ENCODE assay signal across 8 mouse cellular contexts in the genomic region with DNA sequence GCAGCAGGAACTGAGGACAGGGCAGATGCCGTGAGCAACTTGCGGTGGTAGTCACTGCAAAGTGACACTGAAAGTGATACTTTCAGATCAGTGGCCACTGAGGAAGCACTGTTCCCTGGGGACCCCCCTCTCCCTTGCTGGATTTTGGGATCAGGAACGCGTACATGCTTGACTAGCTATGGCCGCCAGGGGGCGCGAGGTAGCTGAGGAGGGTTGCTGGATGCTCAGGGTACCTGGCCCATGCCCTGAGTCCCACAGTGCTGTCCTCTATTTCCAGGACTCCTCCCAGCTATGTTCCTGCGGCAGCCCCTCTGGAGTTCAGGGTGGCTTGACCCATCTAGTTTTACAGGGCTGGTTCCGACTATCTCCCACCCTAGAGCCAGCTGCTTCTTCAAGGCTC. TPM values are rescaled to one million over a fixed set of nuclear protein-coding genes. Genes with fewer than 3 reads are reported as not detected.
DNase-seq lines count a peak whose midpoint lies in the region; ATAC-seq and TF ChIP-seq lines count a peak whose summit lies in the region.

No protein-coding gene starts in this region.

- H3K27ac ChIP-seq in embryonic facial prominence, embryonic 13.5 days = no peak overlapping the region
- H3K27ac ChIP-seq in liver, embryonic 14.5 days = no peak overlapping the region
- no peak overlapping the region for H3K27ac ChIP-seq in neural tube, embryonic 14.5 days (ENCODE audit: low read depth, low read length)
- no peak overlapping the region for H3K27ac ChIP-seq in testis, adult 2 months (ENCODE audit: control insufficient read depth, insufficient read depth, low read depth, low read length)

- no peak for TF ChIP-seq POLR2A in testis, adult 2 months (IDR thresholded peaks at IDR 0.05; ENCODE audit: control insufficient read depth, low read depth, low read length)

- H3K4me3 ChIP-seq in embryonic facial prominence, embryonic 13.5 days = no peak overlapping the region
- no peak overlapping the region for H3K4me3 ChIP-seq in liver, embryonic 14.5 days (ENCODE audit: insufficient read depth in 1 of 2, low read depth in 2 of 2, low read length in 2 of 2)
- no peak overlapping the region for H3K4me3 ChIP-seq in neural tube, embryonic 14.5 days (ENCODE audit: low read depth, low read length)
- no peak overlapping the region for H3K4me3 ChIP-seq in testis, adult 2 months (ENCODE audit: control insufficient read depth, low read depth, low read length)

- H3K27me3 ChIP-seq in embryonic facial prominence, embryonic 13.5 days = no peaks in the 10 kb centered on the region
- no peaks in the 10 kb centered on the region for H3K27me3 ChIP-seq in liver, embryonic 14.5 days (ENCODE audit: control insufficient read depth, insufficient read depth, low read length)
- no peaks in the 10 kb centered on the region for H3K27me3 ChIP-seq in neural tube, embryonic 14.5 days (ENCODE audit: control insufficient read depth, insufficient read depth, low read length)
- H3K27me3 ChIP-seq in testis, adult 2 months (ENCODE audit: control insufficient read depth, insufficient read depth, low read length) = no peaks in the 10 kb centered on the region

- ATAC-seq in embryonic facial prominence, embryonic 13.5 days (ENCODE audit: insufficient number of reproducible peaks, insufficient read depth, low FRiP score, low TSS enrichment, low read depth) = peak; percentile 63; the same call in 1 of the 2 replicates
- no peak; the same call in 1 of the 2 replicates for ATAC-seq in liver, embryonic 14.5 days (ENCODE audit: insufficient read depth)
- 0 out of 2 replicates have a peak, but pooled peaks have one; percentile 22 for ATAC-seq in neural tube, embryonic 14.5 days (ENCODE audit: low read depth)

- TF ChIP-seq EP300 in liver, embryonic 14.5 days (IDR thresholded peaks at IDR 0.05; ENCODE audit: low read depth) = no peak

- no peaks in the 10 kb centered on the region for H3K9me3 ChIP-seq in embryonic facial prominence, embryonic 13.5 days
- H3K9me3 ChIP-seq in liver, embryonic 14.5 days (ENCODE audit: control insufficient read depth, low read length) = no peaks in the 10 kb centered on the region
- H3K9me3 ChIP-seq in neural tube, embryonic 14.5 days (ENCODE audit: control insufficient read depth, low read length) = no peaks in the 10 kb centered on the region

- H3K36me3 ChIP-seq in embryonic facial prominence, embryonic 13.5 days = peaks cover 13% of the 10 kb centered on the region
- H3K36me3 ChIP-seq in liver, embryonic 14.5 days (replicated peaks; ENCODE audit: control insufficient read depth, insufficient read depth, low read depth) = no peaks in the 10 kb centered on the region
- H3K36me3 ChIP-seq in neural tube, embryonic 14.5 days (ENCODE audit: control insufficient read depth, insufficient read depth, low read length) = no peaks in the 10 kb centered on the region
- no peaks in the 10 kb centered on the region for H3K36me3 ChIP-seq in testis, adult 2 months (ENCODE audit: control insufficient read depth, insufficient read depth, low read length)

- peak; percentile 94 for TF ChIP-seq CTCF in liver, embryonic 14.5 days (IDR thresholded peaks at IDR 0.05; ENCODE audit: low read depth)
- TF ChIP-seq CTCF in testis, adult 2 months (IDR thresholded peaks at IDR 0.05; ENCODE audit: control insufficient read depth, insufficient read depth, insufficient replicate concordance, low read depth, low read length) = peak; percentile 99

- no peak overlapping the region for H3K9ac ChIP-seq in embryonic facial prominence, embryonic 13.5 days
- H3K9ac ChIP-seq in liver, embryonic 14.5 days (replicated peaks) = no peak overlapping the region
- H3K9ac ChIP-seq in neural tube, embryonic 14.5 days (replicated peaks; ENCODE audit: low read depth, low read length) = no peak overlapping the region

- DNase-seq in CD4-positive helper T cell, adult 2 months (ENCODE audit: low read depth, low spot score) = peak; percentile 61
- peak; percentile 56 to 59 for DNase-seq in adrenal gland, postnatal 4 days (ENCODE audit: low spot score in 2 of 2)
- DNase-seq in heart, adult 9 months (ENCODE audit: low spot score in 2 of 2) = peak; percentile 62 to 75
- peak; percentile 65 for DNase-seq in kidney, adult 9 months
- no peak for DNase-seq in liver, embryonic 14.5 days (ENCODE audit: low read depth in 3 of 3, low spot score in 3 of 3)

- H3K4me2 ChIP-seq in embryonic facial prominence, embryonic 13.5 days = no peak overlapping the region
- H3K4me2 ChIP-seq in liver, embryonic 14.5 days (ENCODE audit: low read depth) = no peak overlapping the region
- H3K4me2 ChIP-seq in neural tube, embryonic 14.5 days (ENCODE audit: low read depth, low read length) = no peak overlapping the region

- WGBS in embryonic facial prominence, embryonic 13.5 days = 12% methylated on average over 9 of the region's 9 CpGs
- WGBS in liver, embryonic 14.5 days (ENCODE audit: insufficient replicate concordance) = 15% methylated on average over 9 of the region's 9 CpGs
- 13% methylated on average over 9 of the region's 9 CpGs for WGBS in neural tube, embryonic 14.5 days

- no peaks in the 10 kb centered on the region for H3K4me1 ChIP-seq in embryonic facial prominence, embryonic 13.5 days
- no peaks in the 10 kb centered on the region for H3K4me1 ChIP-seq in liver, embryonic 14.5 days (replicated peaks; ENCODE audit: control insufficient read depth in 2 of 2, insufficient read depth in 2 of 2, low read length in 1 of 2)
- no peaks in the 10 kb centered on the region for H3K4me1 ChIP-seq in neural tube, embryonic 14.5 days (ENCODE audit: control insufficient read depth, insufficient read depth, low read length)
- peaks cover 16% of the 10 kb centered on the region for H3K4me1 ChIP-seq in testis, adult 2 months (ENCODE audit: control insufficient read depth, insufficient read depth, low read length)

RNA-seq across cellular contexts. Expression of a gene that starts 17.8 kb away (rescaled TPM):
- total RNA-seq in adrenal gland, postnatal 4 days (2021) = 1 to 10 TPM; 6.1 to 6.4 TPM
- polyA plus RNA-seq in embryonic facial prominence, embryonic 13.5 days (2015; fragmentation: Nextera tagmentation; extraction: Ambion mirVana) = 1.2 and 1.4 TPM in 2 replicates
- 0.06 and 0.19 TPM in 2 replicates for polyA plus RNA-seq in liver, embryonic 14.5 days (2012; rRNA removed)
- polyA plus RNA-seq in liver, embryonic 14.5 days (2014; fragmentation: Nextera tagmentation; extraction: Ambion mirVana) = 0.15 and 0.37 TPM in 2 replicates
- polyA plus RNA-seq in neural tube, embryonic 14.5 days (2014; fragmentation: Nextera tagmentation; extraction: Ambion mirVana) = 7.4 and 7.8 TPM in 2 replicates
- 0.56 and 0.65 TPM in 2 replicates for polyA plus RNA-seq in testis, adult 2 months (2012; rRNA removed)

Comparison
In these comparisons a context has a peak if more than half of its experiments do, and no peak if none do; other contexts are left out.
1. DNase-seq: peak in CD4-positive helper T cell, adult 2 months (single experiment), adrenal gland, postnatal 4 days (2 of 2), heart, adult 9 months (2 of 2) and kidney, adult 9 months (single experiment); none in liver, embryonic 14.5 days (0 of 3).